Mouse (Mus musculus): ENCODE results near the gene Grm4. TPM values are rescaled to one million over a fixed set of nuclear protein-coding genes. Genes with fewer than 3 reads are reported as not detected.
A peak's percentile ranks its signal among the peaks of the same experiment; 100 is the strongest.

Gene Grm4
- total and polyA plus RNA-seq, 3 experiments = not detected

- no peak overlapping the region; the same call in 1 of the 2 replicates for H3K4me2 ChIP-seq (ENCODE audit: insufficient read depth, low read depth, poor library complexity, severe bottlenecking)
- dilution Hi-C loops (cut with MboI; ENCODE audit: extremely low pct_ligation_motif_present, extremely low pct_unique_long_range_greater_than_20kb, low sequenced_read_pairs) = no loop called here
- peak; percentile 44 for DNase-seq (ENCODE audit: extremely low read depth)
Observed at GRCm38 (mm10) chr17:27520557-27520956, 646 bp downstream of the Grm4 start.

DNA sequence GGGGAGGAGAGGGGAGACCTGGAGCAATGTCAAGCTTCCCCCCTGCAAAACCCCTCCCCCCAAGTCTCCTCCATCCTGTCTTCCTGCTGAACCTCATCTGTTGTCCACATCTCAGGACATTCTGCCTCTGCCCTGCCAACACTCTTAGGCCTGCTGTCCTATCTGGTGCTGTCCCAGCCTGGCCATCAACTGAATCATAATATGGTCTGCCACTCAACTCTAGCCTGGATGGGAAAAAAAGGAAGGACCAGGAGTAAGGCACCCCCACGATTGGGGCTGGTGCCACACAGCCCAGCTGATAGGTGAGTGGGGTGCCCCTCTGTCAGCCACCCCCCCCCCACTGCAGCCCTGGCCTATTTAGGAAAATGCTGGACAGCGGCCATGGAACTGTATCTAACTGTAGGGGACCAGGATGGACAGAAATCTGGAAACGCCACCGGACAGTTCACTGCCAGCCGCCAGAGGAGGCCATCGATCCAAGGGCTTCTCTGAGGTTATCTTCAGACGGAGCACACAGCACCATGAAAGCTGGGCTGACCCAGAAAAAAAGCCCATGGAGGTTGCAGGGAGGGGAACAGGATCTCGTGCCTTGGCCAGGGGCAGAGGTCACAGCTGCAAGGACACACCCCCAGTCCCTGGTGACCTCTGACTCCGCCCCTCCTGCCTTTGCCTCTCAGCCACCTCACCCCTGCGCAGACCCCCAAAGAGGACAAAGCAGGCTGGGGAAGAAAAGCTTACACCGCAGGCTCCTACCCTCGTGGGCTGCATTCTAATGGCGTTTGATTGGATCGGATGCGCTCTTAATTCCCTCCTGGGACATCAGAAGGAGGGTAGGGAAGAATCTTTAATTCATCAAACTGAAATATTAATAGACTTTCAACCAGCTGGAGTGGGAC is 2.3 kb downstream of the Grm4 start:
- TF ChIP-seq EP300 (IDR thresholded peaks at IDR 0.05; ENCODE audit: low read length) = no peak
- TF ChIP-seq NELFE (IDR thresholded peaks at IDR 0.05; ENCODE audit: low read depth, low read length) = no peak
- TF ChIP-seq HCFC1 (IDR thresholded peaks at IDR 0.05; ENCODE audit: low read depth, low read length) = no peak
- no peak for TF ChIP-seq ETS1 (conservative IDR thresholded peaks at IDR 0.05; ENCODE audit: low read depth, low read length)
- TF ChIP-seq ZC3H11A (IDR thresholded peaks at IDR 0.05; ENCODE audit: low read depth, low read length) = no peak
- no peak for TF ChIP-seq CHD2 (IDR thresholded peaks at IDR 0.05; ENCODE audit: low read length)
- TF ChIP-seq ZNF384 (IDR thresholded peaks at IDR 0.05; ENCODE audit: low read depth, low read length) = no peak
- TF ChIP-seq POLR2A (IDR thresholded peaks at IDR 0.05; ENCODE audit: low read depth, low read length) = no peak
- TF ChIP-seq MAFK (IDR thresholded peaks at IDR 0.05; ENCODE audit: insufficient replicate concordance, low read length) = no peak
- no peak for TF ChIP-seq ZKSCAN1 (IDR thresholded peaks at IDR 0.05; ENCODE audit: borderline replicate concordance, low read depth, low read length)
- no peak for TF ChIP-seq BHLHE40 (IDR thresholded peaks at IDR 0.05; ENCODE audit: low read depth, low read length)
- no peak for TF ChIP-seq RAD21 (IDR thresholded peaks at IDR 0.05; ENCODE audit: low read depth, low read length)
- TF ChIP-seq CHD1 (IDR thresholded peaks at IDR 0.05; ENCODE audit: low read depth, low read length) = no peak
- TF ChIP-seq TCF12 (IDR thresholded peaks at IDR 0.05; ENCODE audit: low read depth, low read length) = no peak
- no peak for TF ChIP-seq CTCF (conservative IDR thresholded peaks at IDR 0.05 in 1 of 2, IDR thresholded peaks at IDR 0.05 in 1 of 2; ENCODE audit: low read depth in 2 of 2, low read length in 2 of 2)
- no peak for TF ChIP-seq MYC (IDR thresholded peaks at IDR 0.05; ENCODE audit: low read depth, low read length)
- no peak for TF ChIP-seq SMC3 (IDR thresholded peaks at IDR 0.05; ENCODE audit: low read depth, low read length)
- no peak for TF ChIP-seq JUND (conservative IDR thresholded peaks at IDR 0.05; ENCODE audit: low read depth, low read length)
- TF ChIP-seq ELF1 (IDR thresholded peaks at IDR 0.05; ENCODE audit: low read depth, low read length) = no peak
- TF ChIP-seq UBTF (IDR thresholded peaks at IDR 0.05; ENCODE audit: low read depth, low read length) = no peak
- peaks cover 2% of the 10 kb centered on the region for H3K9me3 ChIP-seq (replicated peaks; ENCODE audit: low read length)
- H3K36me3 ChIP-seq (replicated peaks in 1 of 2; ENCODE audit: control insufficient read depth in 1 of 2, insufficient read depth in 1 of 2, low read length in 1 of 2) = no peaks in the 10 kb centered on the region
- H3K9ac ChIP-seq (ENCODE audit: insufficient read depth, low read depth) = no peak overlapping the region
- DNase-seq (ENCODE audit: extremely low read depth) = no peak
- H3K27ac ChIP-seq (ENCODE audit: insufficient read depth, low read depth) = no peak overlapping the region
- H3K4me2 ChIP-seq (ENCODE audit: insufficient read depth, low read depth, poor library complexity, severe bottlenecking) = no peak overlapping the region
- in situ Hi-C loops (cut with MboI; ENCODE audit: low pct_ligation_motif_present, low pct_unique_long_range_greater_than_20kb, low sequenced_read_pairs) = loop anchor here (5.0 to 25.0 kb wide), 3 partner anchors 327 to 482 kb away; partner anchors contain the start of genes Bak1 and Uqcc2
- peaks cover 87% of the 10 kb centered on the region for H3K27me3 ChIP-seq (replicated peaks)
- no peaks in the 10 kb centered on the region for H3K4me1 ChIP-seq (ENCODE audit: control insufficient read depth in 1 of 2, insufficient read depth in 2 of 2)
- H3K4me3 ChIP-seq (replicated peaks in 1 of 3; ENCODE audit: low read depth in 2 of 3, low read length in 2 of 3, poor library complexity in 1 of 3) = no peak overlapping the region
- dilution Hi-C loops (cut with MboI; ENCODE audit: extremely low pct_ligation_motif_present, extremely low pct_unique_long_range_greater_than_20kb, low sequenced_read_pairs) = no loop called here
- H3K79me2 ChIP-seq (replicated peaks; ENCODE audit: control insufficient read depth, extremely low read depth, insufficient read depth, poor library complexity, severe bottlenecking) = no peaks in the 10 kb centered on the region

More at GRCm38 (mm10) chr17:27520557-27520956, 646 bp downstream of the Grm4 start:
- in situ Hi-C loops (cut with MboI; ENCODE audit: low pct_ligation_motif_present, low pct_unique_long_range_greater_than_20kb, low sequenced_read_pairs) = loop anchor here (25.0 kb wide), 1 partner anchor 483 kb away; the partner anchor contains the start of gene Bak1
- Histone ChIP-seq H3K27ac (ENCODE audit: insufficient read depth, low read depth) (no peak overlapping the region), H3K36me3 (replicated peaks in 1 of 2; ENCODE audit: control insufficient read depth in 1 of 2, insufficient read depth in 1 of 2, low read length in 1 of 2) (no peaks in the 10 kb centered on the region), H3K27me3 (replicated peaks) (peaks cover 81% of the 10 kb centered on the region), H3K9ac (ENCODE audit: insufficient read depth, low read depth) (no peak overlapping the region), H3K9me3 (replicated peaks; ENCODE audit: low read length) (peaks cover 11% of the 10 kb centered on the region), H3K79me2 (replicated peaks; ENCODE audit: control insufficient read depth, extremely low read depth, insufficient read depth, poor library complexity, severe bottlenecking) (no peaks in the 10 kb centered on the region), H3K4me1 (ENCODE audit: control insufficient read depth in 1 of 2, insufficient read depth in 2 of 2) (no peaks in the 10 kb centered on the region), H3K4me3 (replicated peaks in 1 of 3; ENCODE audit: low read depth in 2 of 3, low read length in 2 of 3, poor library complexity in 1 of 3) (no peak overlapping the region)
- TF ChIP-seq MAFK (IDR thresholded peaks at IDR 0.05; ENCODE audit: insufficient replicate concordance, low read length) = no peak
- no peak for TF ChIP-seq ETS1 (conservative IDR thresholded peaks at IDR 0.05; ENCODE audit: low read depth, low read length)
- peak; percentile 54 for TF ChIP-seq NRF1 (IDR thresholded peaks at IDR 0.05; ENCODE audit: low read depth, low read length)
- TF ChIP-seq IRF4 (IDR thresholded peaks at IDR 0.05; ENCODE audit: low read depth, low read length) = peak; percentile 55
- TF ChIP-seq ZMIZ1 (IDR thresholded peaks at IDR 0.05; ENCODE audit: low read depth, low read length) = no peak
- TF ChIP-seq NELFE (IDR thresholded peaks at IDR 0.05; ENCODE audit: low read depth, low read length) = peak; percentile 32; the same call in 1 of the 2 replicates
- TF ChIP-seq HCFC1 (IDR thresholded peaks at IDR 0.05; ENCODE audit: low read depth, low read length) = no peak
- peak; percentile 40; the same call in 1 of the 2 replicates for TF ChIP-seq MXI1 (IDR thresholded peaks at IDR 0.05; ENCODE audit: low read depth, low read length)
- TF ChIP-seq TCF12 (IDR thresholded peaks at IDR 0.05; ENCODE audit: low read depth, low read length) = peak; percentile 49; the same call in 1 of the 2 replicates
- TF ChIP-seq JUN (IDR thresholded peaks at IDR 0.05; ENCODE audit: insufficient read depth, low read depth, low read length) = no peak
- TF ChIP-seq SMC3 (IDR thresholded peaks at IDR 0.05; ENCODE audit: low read depth, low read length) = peak; percentile 97
- TF ChIP-seq USF2 (conservative IDR thresholded peaks at IDR 0.05; ENCODE audit: low read depth, low read length) = no peak
- TF ChIP-seq SIN3A (IDR thresholded peaks at IDR 0.05; ENCODE audit: low read length) = 0 out of 2 replicates have a peak, but pooled peaks have one; percentile 15
- TF ChIP-seq ZNF384 (IDR thresholded peaks at IDR 0.05; ENCODE audit: low read depth, low read length) = no peak
- no peak for TF ChIP-seq CHD1 (IDR thresholded peaks at IDR 0.05; ENCODE audit: low read depth, low read length)
- 0 out of 2 replicates have a peak, but pooled peaks have one; percentile 25 for TF ChIP-seq BHLHE40 (IDR thresholded peaks at IDR 0.05; ENCODE audit: low read depth, low read length)
- peak; percentile 35 to 97; a peak in 3 of 4 replicates for TF ChIP-seq CTCF (conservative IDR thresholded peaks at IDR 0.05 in 1 of 2, IDR thresholded peaks at IDR 0.05 in 1 of 2; ENCODE audit: low read depth in 2 of 2, low read length in 2 of 2)
- TF ChIP-seq E2F4 (IDR thresholded peaks at IDR 0.05; ENCODE audit: insufficient replicate concordance, low read depth, low read length) = no peak
- no peak for TF ChIP-seq UBTF (IDR thresholded peaks at IDR 0.05; ENCODE audit: low read depth, low read length)
- peak; percentile 89 for TF ChIP-seq ZC3H11A (IDR thresholded peaks at IDR 0.05; ENCODE audit: low read depth, low read length)
- no peak for TF ChIP-seq PAX5 (IDR thresholded peaks at IDR 0.05; ENCODE audit: low read length)
- peak; percentile 69; the same call in 1 of the 2 replicates for TF ChIP-seq MAX (IDR thresholded peaks at IDR 0.05; ENCODE audit: low read length)
- peak; percentile 99 for TF ChIP-seq RAD21 (IDR thresholded peaks at IDR 0.05; ENCODE audit: low read depth, low read length)
- no peak for TF ChIP-seq MAZ (IDR thresholded peaks at IDR 0.05; ENCODE audit: low read depth, low read length)
- TF ChIP-seq USF1 (IDR thresholded peaks at IDR 0.05; ENCODE audit: low read depth, low read length) = no peak
- no peak for TF ChIP-seq POLR2A (IDR thresholded peaks at IDR 0.05; ENCODE audit: low read depth, low read length)

Measured in CH12.LX (cell line).